Mouse (Mus musculus) heart, embryonic 11.5 days (tissue): Measurements from ENCODE around the gene Man2a2. TPM values are rescaled to one million over a fixed set of nuclear protein-coding genes. Genes with fewer than 3 reads are reported as not detected.

Source experiments
- polyA plus RNA-seq: library from polyadenylated mRNA; unstranded; fragments of >200 nt; fragmentation: Nextera tagmentation; extraction: Ambion mirVana; gene quantifications from 2 replicates; pipeline ENCODE4 v1.2.1, GENCODE M21; 2014

The Man2a2 gene
- polyA plus RNA-seq, 1 experiment from 2014 or later, result 12.3 TPM

Other genes with a start within 250 kb of the Man2a2 start
- 5.9 and 8.5 TPM in 2 replicates for gene Sema4b, start 184.5 kb downstream of the Man2a2 start, polyA plus RNA-seq
- gene Cib1, start 138.6 kb downstream of the Man2a2 start, polyA plus RNA-seq, result 53.8 and 57.4 TPM in 2 replicates
- 4.6 and 5.5 TPM in 2 replicates for gene Gdpgp1, start 138.5 kb downstream of the Man2a2 start, polyA plus RNA-seq
- gene Ttll13, start 125.0 kb downstream of the Man2a2 start, polyA plus RNA-seq, result 0.31 and 0.51 TPM in 2 replicates
- gene Ngrn, start 110.2 kb downstream of the Man2a2 start, polyA plus RNA-seq, result 41.4 and 41.8 TPM in 2 replicates
- gene Vps33b, start 101.7 kb downstream of the Man2a2 start, polyA plus RNA-seq, result 12.3 and 13.4 TPM in 2 replicates
- gene Prc1, start 76.9 kb downstream of the Man2a2 start, polyA plus RNA-seq, result 148 and 156 TPM in 2 replicates
- gene Rccd1, start 46.9 kb downstream of the Man2a2 start, polyA plus RNA-seq, result 8.9 and 9.0 TPM in 2 replicates
- gene Unc45a, start 30.4 kb downstream of the Man2a2 start, polyA plus RNA-seq, result 11.3 and 15.6 TPM in 2 replicates
- gene Hddc3, start 28.3 kb downstream of the Man2a2 start, polyA plus RNA-seq, result 13.3 and 15.7 TPM in 2 replicates
- gene Fes, start 16.6 kb upstream of the Man2a2 start, polyA plus RNA-seq, result 4.7 and 7.1 TPM in 2 replicates
- 16.0 and 23.5 TPM in 2 replicates for gene Furin, start 34.1 kb upstream of the Man2a2 start, polyA plus RNA-seq
- 27.7 and 28.2 TPM in 2 replicates for gene Blm, start 163.7 kb upstream of the Man2a2 start, polyA plus RNA-seq